Mouse (Mus musculus): Measurements from ENCODE around the gene Ehf.

The Ehf gene

DNA sequence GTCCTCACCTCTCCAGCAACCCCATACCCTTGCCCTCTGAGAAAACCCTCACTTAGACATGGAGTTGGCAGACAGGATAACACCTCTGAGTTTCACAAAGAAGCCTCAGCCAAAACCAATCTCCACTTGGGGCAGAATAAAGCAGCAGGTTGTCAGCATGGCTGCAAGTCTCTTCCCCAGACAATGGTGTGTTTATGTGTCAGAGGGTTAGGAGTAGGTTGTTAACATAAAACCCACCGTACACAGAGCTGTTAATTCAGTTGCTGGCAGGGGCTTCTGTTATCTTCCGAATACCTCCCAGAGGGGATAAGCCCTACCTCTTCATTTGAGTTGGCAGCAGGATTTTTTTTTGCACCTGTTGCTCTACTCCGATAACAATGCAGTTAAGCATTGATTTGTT is 9.9 kb downstream of the Ehf start:
- no peak for DNase-seq

DNA sequence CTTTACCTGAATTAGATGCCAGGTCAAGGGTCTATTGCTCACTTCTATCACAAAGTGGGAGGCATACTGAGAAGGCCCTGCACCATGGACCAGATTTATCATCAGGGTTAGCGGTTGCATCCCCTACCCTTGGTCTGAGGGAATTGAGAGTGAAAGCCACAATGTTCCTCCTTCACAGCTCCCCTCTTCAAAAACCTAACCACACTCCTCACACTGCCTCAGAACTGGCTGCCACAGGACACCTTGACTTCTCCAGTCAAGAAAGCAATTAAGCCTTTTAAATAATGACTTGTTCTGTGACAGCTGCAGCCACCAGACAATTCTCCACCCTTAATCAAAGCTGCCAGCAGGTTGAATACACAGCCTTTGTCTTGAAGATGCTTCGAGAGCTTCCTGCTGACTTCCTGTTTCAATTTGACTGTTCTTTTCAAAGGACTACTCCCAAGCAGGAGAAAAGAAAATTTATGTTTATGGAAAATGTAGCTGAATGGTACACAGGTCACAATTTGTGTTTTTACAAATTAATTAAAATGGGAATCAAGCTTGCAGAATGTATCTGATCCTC is 12.3 kb downstream of the Ehf start:
- no peak for DNase-seq

DNA sequence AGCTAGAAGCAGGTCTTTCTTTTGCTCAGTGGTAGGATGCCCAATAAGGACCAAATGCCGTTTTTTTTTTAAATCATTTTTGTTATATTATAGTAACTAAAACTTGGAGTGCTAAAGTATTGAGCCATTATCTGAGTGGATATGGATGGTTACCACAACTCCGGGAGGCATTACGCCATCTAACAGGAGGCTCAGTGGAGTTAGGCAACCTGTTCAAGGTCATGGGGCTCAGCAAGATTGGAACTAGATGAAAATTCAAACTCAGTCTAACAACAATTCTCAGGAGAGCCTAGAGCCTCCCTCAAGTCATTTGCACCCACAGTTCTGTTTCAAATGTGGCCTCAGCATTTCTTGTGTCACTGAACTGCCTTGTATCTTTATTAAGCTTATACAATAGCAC is 12.9 kb downstream of the Ehf start:
- DNase-seq, result no peak

DNA sequence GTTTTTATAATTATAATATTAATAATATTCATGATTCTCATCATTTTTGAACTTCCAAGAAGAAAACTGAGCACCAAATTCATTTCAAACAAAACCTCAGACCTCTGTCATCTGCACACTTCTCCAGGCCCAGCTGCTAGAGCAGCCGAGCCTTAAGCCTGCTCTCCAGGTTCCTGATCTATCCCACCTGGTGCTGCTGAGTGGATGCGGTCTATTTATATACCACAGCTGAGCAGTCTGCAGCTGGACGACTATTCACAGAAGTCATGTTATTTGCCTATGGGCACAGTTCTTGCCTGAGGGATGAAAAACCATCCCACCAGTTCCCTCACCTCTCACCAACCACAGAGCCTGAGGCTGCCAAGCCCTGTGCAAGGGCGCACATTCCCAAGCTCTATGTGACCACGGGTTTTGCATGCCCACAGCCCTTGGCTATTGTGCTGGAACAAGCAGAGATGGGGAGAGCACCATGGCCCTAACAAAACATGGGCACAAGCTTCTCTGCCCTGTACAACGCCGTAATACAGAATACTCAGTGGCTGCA is 13.6 kb downstream of the Ehf start:
- DNase-seq, result no peak

DNA sequence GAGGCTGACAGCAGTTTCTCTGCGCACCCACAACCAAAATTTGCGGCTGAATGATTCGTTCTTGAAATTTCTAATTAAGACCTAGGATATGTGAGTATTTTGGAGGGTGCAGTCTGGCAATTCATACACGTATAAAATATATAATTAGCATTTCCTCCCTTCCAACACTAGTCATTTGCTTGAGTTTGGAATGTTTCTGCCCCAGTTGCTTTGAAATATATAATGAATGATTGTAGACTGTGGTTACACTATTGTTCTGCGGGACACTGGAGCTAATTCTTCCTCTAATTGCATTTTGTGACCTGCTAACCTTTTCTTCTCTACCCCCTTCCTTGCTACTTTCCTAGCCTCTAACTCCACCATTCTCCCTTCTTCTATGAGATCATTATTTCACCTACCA is 15.4 kb downstream of the Ehf start:
- peak; percentile 83 for DNase-seq

DNA sequence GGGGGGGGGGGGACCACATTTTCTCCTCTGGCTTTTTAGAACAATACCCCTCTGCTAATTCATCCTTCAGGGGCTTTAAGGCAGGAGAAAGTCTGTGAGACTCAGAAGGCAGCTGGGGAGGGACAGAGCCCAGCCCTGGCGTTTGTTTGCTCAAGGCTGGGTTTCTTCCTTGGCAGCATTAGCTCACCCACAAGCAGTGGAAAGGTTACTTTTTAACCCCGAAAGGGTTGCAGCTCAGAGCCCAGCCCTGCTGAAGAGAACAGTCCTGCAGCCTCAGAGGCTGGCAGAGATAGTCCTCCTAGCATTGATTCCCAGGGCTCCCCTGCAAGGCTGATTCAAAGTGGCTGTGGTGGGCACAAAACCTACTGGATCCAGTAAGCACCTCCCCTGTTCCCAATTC is 17.5 kb downstream of the Ehf start:
- no peak for DNase-seq

DNA sequence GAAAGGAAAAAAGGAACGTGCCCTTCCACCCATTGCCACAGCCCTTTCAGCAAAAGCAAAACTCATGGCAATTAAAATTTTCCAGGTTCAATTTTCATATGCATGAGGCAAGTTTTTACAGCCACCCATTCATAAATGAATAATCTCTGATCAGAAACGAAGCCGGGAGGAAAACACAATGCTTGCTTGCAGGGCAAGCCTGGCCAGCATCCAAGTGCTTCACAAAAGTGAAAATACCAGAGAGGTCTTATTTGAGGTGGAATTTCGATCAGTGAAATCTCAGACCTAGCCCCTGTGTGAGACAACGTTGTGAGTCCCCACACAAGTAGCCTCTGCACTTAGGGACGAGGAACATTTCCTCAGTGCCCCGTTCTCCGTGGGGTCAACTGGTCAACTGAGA is 19.3 kb downstream of the Ehf start:
- no peak for DNase-seq

DNA sequence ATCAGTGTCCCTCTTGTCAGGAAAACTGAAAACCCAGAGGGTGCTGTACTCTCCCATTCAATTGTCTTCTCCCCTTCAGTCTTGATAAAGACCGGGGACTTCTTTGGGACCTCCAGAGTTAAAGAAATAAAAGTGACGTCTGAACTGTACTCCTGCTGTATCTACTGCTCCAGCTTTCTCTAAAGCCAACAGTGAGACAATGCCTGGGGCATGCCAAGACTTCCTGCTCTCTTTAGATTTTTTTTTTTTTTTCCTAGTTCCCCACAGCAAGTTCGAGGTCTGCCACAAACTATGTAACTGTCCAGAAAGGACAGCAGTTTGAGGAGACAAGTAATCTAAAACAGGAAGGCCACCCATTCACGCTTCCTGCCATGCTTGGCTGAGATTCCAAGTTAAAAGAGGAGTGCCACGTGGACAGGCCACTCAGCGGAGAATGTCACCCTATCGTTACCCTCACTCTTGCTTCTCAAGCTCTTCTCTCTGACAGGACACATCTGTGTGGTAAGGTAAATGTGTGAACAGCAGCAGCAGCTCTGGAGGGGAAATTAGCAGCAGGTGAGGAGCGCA is 20.8 kb downstream of the Ehf start:
- no peak for DNase-seq

DNA sequence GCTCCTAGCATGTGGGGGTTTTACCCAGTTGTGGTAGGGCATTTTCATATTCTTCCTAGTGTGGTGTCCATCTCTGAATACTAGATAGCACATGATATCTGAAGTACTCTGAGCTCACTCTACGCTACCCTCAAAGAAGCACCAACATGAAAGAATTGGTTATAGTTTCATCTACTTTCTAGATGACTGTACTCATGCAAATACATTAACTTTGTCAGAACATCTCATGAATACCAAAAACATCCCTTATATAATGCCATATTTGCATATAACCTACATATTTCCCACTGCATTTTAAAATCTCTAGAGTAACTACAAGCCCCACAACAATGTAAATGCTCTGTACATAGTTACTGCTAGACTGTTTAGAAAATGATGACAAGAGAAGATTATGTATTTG is 23.2 kb downstream of the Ehf start:
- DNase-seq, result no peak

DNA sequence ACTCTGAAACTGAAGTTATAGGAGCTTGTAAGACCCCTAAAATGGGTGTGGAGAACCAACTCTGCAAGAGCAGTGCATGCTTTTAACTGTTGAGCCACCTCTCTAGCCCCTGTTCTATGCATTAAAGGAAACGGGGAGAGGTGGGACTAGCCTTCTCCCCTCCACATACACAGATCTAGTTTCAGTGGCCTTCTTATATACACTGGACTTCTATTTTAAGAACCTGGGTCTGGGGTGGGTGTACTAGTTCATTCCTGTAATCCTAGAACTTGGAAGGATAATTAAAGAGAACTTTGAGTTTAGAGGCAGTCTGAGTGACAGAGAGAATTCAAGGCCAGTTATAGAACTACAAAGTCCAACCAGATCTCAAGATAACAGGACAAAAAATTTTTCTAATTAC is 24.6 kb downstream of the Ehf start:
- DNase-seq, result no peak

DNA sequence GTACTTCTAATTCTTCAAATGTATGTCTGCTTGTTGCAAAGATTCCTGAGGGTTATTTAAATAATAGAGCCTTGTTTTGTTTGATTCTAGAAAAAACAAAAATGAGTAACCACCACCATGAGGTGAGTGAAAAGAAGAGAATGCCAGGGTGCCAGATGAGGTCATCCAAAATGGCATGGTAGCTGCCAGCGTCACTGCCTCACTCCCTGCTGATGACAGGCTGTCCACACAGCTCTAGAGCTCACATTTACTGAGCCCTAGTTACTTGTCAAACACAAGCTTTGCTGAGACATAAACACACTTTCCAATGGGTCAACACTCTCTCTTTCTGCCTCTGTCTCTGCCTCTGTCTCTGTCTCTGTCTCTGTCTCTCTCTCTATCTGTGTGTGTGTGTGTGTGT is 25.3 kb downstream of the Ehf start:
- no peak for DNase-seq

DNA sequence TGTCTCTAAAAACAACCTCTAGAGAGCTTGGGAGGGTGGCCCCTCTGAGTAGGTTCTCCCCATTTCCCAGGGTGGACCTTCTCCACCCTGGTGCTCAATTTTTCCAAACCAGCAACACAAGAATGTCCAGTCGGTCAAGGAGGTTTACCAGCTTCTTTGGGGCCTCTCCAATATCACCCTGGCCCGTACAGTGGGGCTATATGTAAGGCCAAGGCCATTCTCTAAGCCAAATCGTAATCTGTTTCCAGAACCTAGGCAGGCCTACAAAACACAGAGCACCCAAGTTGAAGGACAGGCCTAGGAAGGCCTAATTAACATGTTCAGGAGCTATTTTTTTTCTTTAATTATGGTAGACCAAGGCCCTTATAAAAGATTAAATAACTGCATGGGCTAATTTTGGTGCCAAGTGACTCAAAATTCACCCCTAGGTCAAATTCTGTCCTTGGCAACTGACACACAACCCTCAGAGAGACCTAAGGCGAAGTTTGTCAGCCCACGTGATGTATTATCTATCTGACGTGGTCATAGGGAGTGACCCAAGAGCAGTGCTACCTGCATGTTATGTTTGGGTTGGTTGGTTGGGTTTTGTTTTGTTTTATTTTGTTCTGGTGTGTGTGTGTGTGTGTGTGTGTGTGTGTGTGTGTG is 27.6 kb downstream of the Ehf start:
- DNase-seq, result no peak

DNA sequence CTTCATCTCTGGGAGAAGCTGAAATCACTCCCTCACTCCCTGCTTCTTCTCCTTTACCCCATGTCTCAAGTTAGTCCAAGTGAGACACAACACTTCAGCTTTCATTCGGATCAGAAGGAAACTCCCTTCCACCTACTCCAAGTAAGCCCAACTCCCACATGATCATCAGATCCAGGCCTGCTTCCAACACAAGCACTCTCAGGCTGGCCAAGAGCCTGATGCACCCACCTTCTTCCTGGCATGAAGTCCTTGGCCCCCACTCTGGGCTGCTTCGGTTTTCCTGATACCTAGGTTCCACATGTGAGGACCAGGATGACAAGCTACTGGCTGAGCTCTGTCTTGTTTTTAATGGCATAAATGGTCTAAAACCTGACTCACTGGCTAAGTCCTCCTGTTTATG is 28.3 kb downstream of the Ehf start:
- no peak for DNase-seq

DNA sequence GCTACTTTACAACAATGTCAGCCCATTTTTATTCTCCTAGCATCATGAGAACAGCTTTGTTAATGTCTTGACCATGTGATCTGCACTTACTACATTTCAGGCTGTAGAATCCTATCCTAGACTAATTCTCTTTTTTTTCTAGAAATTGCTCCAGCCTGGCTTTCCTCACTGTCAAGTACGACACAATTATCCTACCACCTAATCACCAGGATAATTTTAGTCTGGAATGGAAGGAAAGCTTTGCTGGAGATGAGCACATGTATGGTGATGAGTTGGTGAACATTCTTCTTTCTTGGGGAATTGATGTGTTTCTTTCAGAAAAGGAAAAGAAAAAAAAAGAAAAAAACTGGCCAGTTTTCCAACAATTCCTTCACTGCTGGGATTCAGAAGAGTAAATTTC is 28.8 kb downstream of the Ehf start:
- DNase-seq, result no peak

DNA sequence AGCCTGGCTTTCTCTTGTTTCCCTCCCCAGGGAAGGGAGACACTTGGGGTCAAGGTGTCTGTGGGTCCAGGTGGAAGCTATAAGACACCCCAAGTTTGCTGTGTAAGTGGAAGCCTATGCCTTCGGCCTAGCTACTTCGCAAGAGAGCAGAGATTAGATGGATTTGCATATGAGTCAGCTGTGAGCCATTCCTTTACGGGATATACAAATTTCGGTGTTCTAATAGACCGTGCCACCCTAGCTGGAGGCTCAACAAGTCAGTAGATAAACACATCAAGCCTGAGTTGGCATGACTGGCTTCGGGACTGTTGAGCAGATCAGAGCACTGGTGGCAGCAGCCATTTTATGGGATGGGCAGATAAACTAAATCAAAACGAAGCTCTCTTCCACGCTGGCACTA is 31.6 kb downstream of the Ehf start:
- DNase-seq, result no peak

DNA sequence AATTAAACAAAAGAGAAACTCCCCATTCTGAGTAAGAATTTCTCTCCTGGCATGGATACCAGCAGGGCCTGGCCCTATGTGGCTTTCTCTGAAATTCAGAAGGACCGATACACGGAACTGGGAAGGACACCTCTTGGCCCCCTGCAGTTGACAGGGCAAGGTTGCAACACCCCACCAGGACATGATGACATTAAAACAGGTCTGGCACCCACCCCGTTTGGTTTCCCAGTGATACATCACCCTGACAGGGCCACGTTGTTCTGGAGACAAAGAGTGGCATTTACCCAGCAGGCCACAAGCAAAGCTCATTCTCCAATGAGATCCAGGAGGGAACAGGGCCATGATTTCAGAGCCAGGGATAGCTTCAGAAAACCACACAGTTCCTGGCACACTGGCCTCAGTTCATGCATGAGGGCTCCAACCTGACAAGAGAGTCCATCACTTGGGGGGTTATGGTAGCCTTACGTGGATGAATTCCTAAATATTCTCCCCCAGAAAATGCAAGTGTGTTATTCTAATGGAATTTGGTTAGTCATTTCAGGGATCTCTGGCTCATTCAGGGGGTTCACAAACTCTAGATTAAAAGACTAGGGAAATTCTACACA is 32.4 kb downstream of the Ehf start:
- DNase-seq, result no peak

DNA sequence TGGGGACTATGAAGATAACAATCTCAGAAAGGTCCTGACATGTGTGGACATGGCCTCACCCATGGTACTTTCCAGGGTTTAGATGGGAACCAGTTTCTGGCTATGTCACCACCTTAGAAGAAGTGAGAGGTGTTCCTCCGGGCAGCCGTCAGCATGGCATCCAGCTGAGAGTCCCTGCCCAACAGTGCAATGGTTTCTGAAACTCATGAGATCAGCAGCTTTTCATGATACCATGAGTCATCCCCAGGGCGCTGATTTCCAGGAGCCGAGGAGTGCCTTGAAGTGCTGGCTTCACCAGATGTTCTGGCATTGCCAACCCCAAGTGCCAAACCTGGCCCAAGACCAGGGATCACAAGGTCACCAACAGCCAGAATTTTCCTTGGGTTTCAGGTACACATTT is 64.0 kb downstream of the Ehf start:
- DNase-seq, result no peak

DNA sequence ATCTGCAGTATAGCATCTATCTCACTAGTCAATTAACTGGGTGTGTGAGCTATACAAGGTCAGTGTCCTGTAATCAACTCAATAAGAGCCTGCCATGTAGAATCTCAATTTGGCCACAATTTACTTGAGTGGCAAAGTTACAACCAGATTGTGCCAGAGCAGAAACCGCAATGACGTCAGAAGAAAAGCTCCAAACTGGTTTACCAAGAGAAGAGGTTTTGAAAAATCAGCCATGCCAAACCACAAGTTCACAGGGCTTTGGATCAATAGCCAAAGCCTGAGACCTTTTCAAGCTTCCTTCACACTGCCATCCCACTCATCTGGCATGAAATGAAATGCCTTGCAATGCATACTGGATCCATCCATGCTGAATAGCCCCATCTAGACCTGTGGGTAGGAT is 76.3 kb downstream of the Ehf start:
- DNase-seq, result no peak

DNA sequence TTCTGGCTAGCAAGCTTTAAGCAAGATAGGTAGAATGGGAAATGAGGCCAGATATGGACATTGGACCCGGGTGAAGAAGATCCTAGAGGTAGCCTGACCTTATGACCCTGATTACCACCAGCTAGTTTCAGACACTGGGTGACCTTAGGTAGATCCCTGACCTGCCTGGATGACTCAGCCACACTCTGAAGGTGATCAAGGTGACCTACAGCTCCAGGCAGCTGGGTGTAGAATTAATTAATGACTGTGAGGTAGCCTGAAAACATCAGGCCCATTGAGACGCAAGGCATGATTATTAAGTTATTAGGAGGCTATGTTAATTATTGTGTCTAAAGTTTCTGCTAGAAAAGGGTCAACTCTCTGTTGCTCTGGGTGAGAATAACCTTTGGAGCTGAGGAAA is 82.2 kb downstream of the Ehf start:
- no peak for DNase-seq

DNA sequence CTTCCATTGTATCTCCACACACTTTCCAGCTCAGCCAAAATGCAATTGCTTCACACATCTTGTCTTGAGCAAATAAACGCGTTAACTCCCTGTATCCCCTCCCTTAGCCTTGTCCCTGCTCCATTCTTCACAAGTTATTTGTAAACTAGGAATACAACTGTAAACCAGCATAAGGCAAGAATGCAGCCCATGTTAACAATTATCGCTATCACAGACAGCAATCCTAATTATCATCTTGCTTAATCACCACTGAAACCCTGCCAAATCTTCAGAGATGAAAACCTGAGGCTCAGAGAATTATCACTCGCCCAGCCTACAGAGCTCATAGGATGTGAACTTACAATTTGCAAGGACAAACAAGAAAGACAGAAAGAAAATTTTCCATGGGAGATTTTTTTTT is 84.8 kb downstream of the Ehf start:
- DNase-seq, result no peak

DNA sequence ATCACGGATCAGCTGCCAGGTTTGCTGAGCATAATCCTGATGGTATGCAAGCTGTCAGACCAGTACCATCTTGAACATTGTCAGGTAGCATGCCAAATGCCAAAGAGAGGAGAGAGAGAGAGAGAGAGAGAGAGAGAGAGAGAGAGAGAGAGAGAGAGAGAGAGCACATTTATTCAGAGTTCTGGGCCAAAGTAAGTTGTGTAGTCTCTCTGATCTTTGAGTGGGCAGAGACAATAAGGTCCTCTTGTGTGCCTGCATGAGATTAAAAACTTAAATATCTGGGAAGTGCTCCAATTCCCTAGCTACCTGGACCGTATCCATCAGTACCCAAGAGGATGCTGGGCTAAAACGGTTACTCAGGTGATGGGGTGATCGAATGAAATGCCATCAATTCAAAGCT is 87.3 kb downstream of the Ehf start:
- no peak for DNase-seq

DNA sequence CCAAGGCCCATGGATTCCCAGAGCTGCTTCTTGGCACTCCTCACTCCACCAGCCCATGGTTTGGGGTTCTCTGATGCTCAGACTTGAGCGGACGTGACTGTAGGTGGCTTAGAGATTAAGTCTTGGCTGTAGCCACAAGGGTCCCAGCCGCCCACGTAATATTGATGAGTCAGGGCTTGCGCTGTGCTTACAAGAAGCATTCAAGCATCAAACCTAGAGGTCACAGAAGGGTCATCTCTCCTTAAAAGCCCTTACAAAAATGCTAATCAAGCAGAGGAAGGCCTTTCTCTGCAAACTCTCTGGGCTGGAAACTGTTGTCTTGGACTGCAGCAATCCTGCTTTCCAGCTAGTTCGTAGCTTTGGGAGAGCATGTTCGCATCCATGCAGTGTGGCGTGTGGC is 88.2 kb downstream of the Ehf start:
- DNase-seq, result peak; percentile 38

DNA sequence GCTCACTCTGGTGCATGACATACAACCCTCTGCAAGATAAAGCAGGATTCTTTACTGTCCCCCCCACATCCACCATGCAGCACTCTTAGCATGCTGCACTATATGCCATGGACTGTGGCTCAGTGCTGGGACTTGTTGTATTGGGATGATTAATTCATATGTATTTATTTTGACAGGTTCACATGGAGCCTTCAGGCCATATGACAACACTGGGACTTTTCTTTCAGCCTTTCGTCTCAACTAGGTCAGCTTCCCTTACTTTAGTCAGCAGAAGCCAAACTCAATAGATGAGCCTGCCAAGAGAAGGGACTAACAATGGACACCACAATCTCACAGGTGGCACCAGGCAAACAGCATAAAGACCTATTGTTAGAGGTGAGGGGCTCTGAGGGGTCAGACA is 89.5 kb downstream of the Ehf start:
- peak; percentile 48 for DNase-seq
